Mouse (Mus musculus): ENCODE data around the gene Cd200r2.

The Cd200r2 gene

DNA sequence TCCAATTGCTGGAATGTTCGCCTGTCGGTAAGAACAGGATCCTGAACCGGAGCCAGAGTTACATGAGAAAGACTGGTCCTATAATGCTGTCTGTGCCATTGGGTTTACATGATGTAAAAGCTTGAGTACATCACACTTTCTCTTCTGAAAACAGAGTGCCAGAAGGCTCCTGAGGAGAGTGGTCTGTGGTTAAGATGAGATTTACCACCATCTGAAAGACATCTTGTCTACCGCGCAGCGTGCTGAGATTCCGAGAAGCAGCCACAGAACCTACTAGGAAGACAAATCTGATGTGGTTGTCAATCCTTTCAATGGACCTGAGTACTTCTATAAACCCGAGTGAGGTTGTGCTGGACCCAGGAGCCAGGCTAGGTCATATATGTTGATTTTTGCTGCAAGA is 98.5 kb downstream of the Cd200r2 start:
- Histone ChIP-seq H3K36me3 (ENCODE audit: control insufficient read depth, insufficient read depth, low read length, poor library complexity, severe bottlenecking) (no peaks in the 10 kb centered on the region), H3K27me3 (ENCODE audit: control insufficient read depth, insufficient read depth, low read length, poor library complexity, severe bottlenecking) (no peaks in the 10 kb centered on the region)
- no peak for DNase-seq (ENCODE audit: low read depth, low spot score)
